Mouse (Mus musculus): Measurements from ENCODE around the gene Ywhae. TPM values are rescaled to one million over a fixed set of nuclear protein-coding genes. Genes with fewer than 3 reads are reported as not detected.
A peak's percentile ranks its signal among the peaks of the same experiment; 100 is the strongest.

The Ywhae gene
- polyA plus RNA-seq, 1 experiment from 2014 or later, result 1,371 TPM

DNA sequence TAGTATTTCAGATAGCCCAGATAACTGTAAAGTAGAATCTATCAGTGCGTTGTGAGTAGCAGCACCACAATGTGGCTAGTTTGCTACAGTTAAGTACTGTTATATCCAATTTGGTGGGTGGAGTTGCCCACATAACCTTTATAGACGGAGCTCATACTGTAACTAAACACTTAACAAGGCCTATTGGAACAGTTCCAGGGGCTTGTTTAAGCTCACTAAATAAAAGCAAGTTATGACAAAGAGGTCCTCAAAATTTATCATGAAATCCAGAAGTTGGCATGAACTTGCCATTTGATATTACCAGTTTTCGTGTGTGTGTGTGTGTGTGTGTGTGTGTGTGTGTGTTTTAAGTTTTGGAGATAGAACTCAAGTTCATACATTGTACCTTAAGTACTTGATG lies 7.5 kb downstream of the Ywhae start:
- no peaks in the 10 kb centered on the region for H3K27me3 ChIP-seq (replicated peaks)
- H3K9ac ChIP-seq (replicated peaks), result no peak overlapping the region
- peaks cover 55% of the 10 kb centered on the region for H3K4me1 ChIP-seq
- H3K4me3 ChIP-seq (replicated peaks), result no peak overlapping the region
- H3K27ac ChIP-seq (replicated peaks), result no peak overlapping the region
- no peak for ATAC-seq (ENCODE audit: low FRiP score)
- 73% methylated on average over 3 of the region's 3 CpGs for WGBS
- H3K4me2 ChIP-seq, result no peak overlapping the region
- H3K9me3 ChIP-seq (replicated peaks), result no peaks in the 10 kb centered on the region
- no peaks in the 10 kb centered on the region; the same call in 1 of the 2 replicates for H3K36me3 ChIP-seq

DNA sequence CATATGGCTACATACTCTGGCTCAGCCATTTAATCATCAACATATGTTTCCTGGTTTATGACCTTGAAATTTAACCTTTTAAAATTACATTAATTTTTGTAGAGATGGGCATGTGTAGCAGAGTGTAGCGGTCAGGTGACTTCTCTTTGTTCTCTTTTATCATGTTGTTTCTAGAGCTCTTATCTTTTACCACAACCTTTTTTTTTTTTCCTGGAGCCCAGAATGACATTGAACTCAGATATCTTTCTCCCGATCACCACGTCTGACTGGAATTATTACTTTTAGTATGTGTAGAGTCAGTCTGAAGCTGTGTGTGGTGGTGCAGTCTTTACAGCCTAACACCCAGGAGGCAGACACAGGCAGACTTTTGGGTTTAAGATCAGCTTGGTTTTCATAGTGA lies 8.9 kb downstream of the Ywhae start:
- H3K4me1 ChIP-seq, result peaks cover 45% of the 10 kb centered on the region
- no peaks in the 10 kb centered on the region for H3K9me3 ChIP-seq (replicated peaks)
- no peaks in the 10 kb centered on the region for H3K27me3 ChIP-seq (replicated peaks)
- peak overlapping the region; percentile 33; the same call in 1 of the 2 replicates for H3K27ac ChIP-seq (replicated peaks)
- no peak overlapping the region for H3K4me3 ChIP-seq (replicated peaks)
- H3K9ac ChIP-seq (replicated peaks), result no peak overlapping the region
- no peak for ATAC-seq (ENCODE audit: low FRiP score)
- 72% methylated on average over 3 of the region's 3 CpGs for WGBS
- no peaks in the 10 kb centered on the region; the same call in 1 of the 2 replicates for H3K36me3 ChIP-seq
- H3K4me2 ChIP-seq, result no peak overlapping the region

DNA sequence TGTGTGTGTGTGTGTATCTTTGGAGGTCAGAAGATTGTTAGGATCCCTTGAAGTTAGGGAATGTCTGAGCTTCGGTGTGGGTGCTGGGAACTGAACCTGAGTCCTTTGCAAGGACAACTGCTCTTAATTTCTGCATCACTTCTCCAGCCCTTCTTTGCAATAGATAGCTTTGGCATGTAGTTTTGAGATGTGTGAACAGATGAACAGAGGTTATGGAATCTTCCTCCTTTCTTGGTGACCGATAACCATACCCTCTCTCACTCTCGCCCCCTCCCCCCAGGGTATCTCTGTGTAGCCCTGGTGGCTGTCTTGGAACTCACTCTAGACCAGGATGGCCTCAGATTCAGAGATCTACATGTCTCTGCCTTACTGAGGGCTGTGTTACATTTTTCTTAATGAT lies 12.1 kb downstream of the Ywhae start:
- 92% methylated on average over 3 of the region's 3 CpGs for WGBS
- Histone ChIP-seq H3K36me3 (no peaks in the 10 kb centered on the region), H3K4me1 (peaks cover 49% of the 10 kb centered on the region), H3K4me2 (no peak overlapping the region), H3K9ac (replicated peaks) (no peak overlapping the region), H3K27me3 (replicated peaks) (no peaks in the 10 kb centered on the region), H3K9me3 (replicated peaks) (no peaks in the 10 kb centered on the region), H3K4me3 (replicated peaks) (no peak overlapping the region), H3K27ac (replicated peaks) (no peak overlapping the region)
- ATAC-seq (ENCODE audit: low FRiP score), result no peak

GRCm38 (mm10) chr11:75750537-75750936 lies 17.9 kb downstream of the Ywhae start:
- Histone ChIP-seq H3K9me3 (replicated peaks) (no peaks in the 10 kb centered on the region), H3K27ac (replicated peaks) (no peak overlapping the region), H3K4me2 (no peak overlapping the region), H3K4me3 (replicated peaks) (no peak overlapping the region), H3K36me3 (no peaks in the 10 kb centered on the region), H3K27me3 (replicated peaks) (no peaks in the 10 kb centered on the region), H3K9ac (replicated peaks) (no peak overlapping the region), H3K4me1 (peaks cover 48% of the 10 kb centered on the region)
- ATAC-seq (ENCODE audit: low FRiP score), result no peak
- WGBS, result 50% methylated on average over 1 of the region's 1 CpGs

DNA sequence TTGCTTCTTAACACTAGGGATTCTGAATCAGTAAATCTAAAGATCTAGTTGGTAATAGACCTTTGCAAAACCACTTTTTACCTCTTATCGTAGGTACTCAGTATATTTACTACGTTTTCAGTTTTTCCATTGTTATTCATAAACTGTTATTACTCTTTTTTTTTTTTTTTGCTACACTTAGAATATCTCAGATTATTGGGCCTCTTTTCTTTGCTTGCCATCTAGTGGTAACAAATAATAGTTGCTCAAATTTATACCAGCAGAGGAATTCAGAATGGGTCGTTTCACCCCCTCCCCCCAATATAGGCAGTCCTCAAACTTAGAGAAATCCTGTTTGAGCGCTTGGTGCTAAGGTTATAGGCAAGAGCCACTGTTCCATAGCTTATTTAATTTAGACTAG lies 18.4 kb downstream of the Ywhae start:
- no peak for ATAC-seq (ENCODE audit: low FRiP score)
- H3K9ac ChIP-seq (replicated peaks), result no peak overlapping the region
- no peaks in the 10 kb centered on the region for H3K27me3 ChIP-seq (replicated peaks)
- no peaks in the 10 kb centered on the region for H3K36me3 ChIP-seq
- no peak overlapping the region for H3K27ac ChIP-seq (replicated peaks)
- WGBS, result 71% methylated on average over 4 of the region's 4 CpGs
- no peak overlapping the region for H3K4me2 ChIP-seq
- H3K9me3 ChIP-seq (replicated peaks), result no peaks in the 10 kb centered on the region
- H3K4me3 ChIP-seq (replicated peaks), result no peak overlapping the region
- peaks cover 45% of the 10 kb centered on the region for H3K4me1 ChIP-seq

GRCm38 (mm10) chr11:75756687-75757086 lies 24.0 kb downstream of the Ywhae start:
- H3K9ac ChIP-seq (replicated peaks), result no peak overlapping the region
- no peak overlapping the region for H3K27ac ChIP-seq (replicated peaks)
- no peak for ATAC-seq (ENCODE audit: low FRiP score)
- H3K27me3 ChIP-seq (replicated peaks), result no peaks in the 10 kb centered on the region
- H3K4me1 ChIP-seq, result peaks cover 7% of the 10 kb centered on the region
- 94% methylated on average over 8 of the region's 8 CpGs for WGBS
- no peaks in the 10 kb centered on the region for H3K9me3 ChIP-seq (replicated peaks)
- H3K4me3 ChIP-seq (replicated peaks), result no peak overlapping the region
- peaks cover 41% of the 10 kb centered on the region for H3K36me3 ChIP-seq
- H3K4me2 ChIP-seq, result no peak overlapping the region

- no peak overlapping the region for H3K27ac ChIP-seq (replicated peaks)
- no peak for ATAC-seq (ENCODE audit: low FRiP score)
- no peak overlapping the region for H3K4me3 ChIP-seq (replicated peaks)
- no peak overlapping the region for H3K4me2 ChIP-seq
- WGBS, result 85% methylated on average over 1 of the region's 1 CpGs
- peaks cover 46% of the 10 kb centered on the region for H3K36me3 ChIP-seq
- no peak overlapping the region for H3K9ac ChIP-seq (replicated peaks)
- H3K4me1 ChIP-seq, result no peaks in the 10 kb centered on the region
- no peaks in the 10 kb centered on the region for H3K27me3 ChIP-seq (replicated peaks)
- no peaks in the 10 kb centered on the region for H3K9me3 ChIP-seq (replicated peaks)
These were observed 25.9 kb downstream of the Ywhae start for GRCm38 (mm10) chr11:75758553-75758952.

- Histone ChIP-seq H3K9me3 (replicated peaks) (no peaks in the 10 kb centered on the region), H3K9ac (replicated peaks) (no peak overlapping the region), H3K27me3 (replicated peaks) (no peaks in the 10 kb centered on the region), H3K36me3 (peaks cover 63% of the 10 kb centered on the region), H3K27ac (replicated peaks) (no peak overlapping the region), H3K4me2 (no peak overlapping the region), H3K4me1 (no peaks in the 10 kb centered on the region), H3K4me3 (replicated peaks) (no peak overlapping the region)
- WGBS, result 94% methylated on average over 5 of the region's 5 CpGs
- ATAC-seq (ENCODE audit: low FRiP score), result no peak
These were observed 28.1 kb downstream of the Ywhae start for GRCm38 (mm10) chr11:75760785-75761184.

- 86% methylated on average over 2 of the region's 2 CpGs for WGBS
- Histone ChIP-seq H3K4me2 (no peak overlapping the region), H3K9ac (replicated peaks) (no peak overlapping the region), H3K4me3 (replicated peaks) (no peak overlapping the region), H3K4me1 (no peaks in the 10 kb centered on the region), H3K27me3 (replicated peaks) (no peaks in the 10 kb centered on the region), H3K27ac (replicated peaks) (no peak overlapping the region), H3K9me3 (replicated peaks) (no peaks in the 10 kb centered on the region), H3K36me3 (peaks cover 72% of the 10 kb centered on the region)
- no peak for ATAC-seq (ENCODE audit: low FRiP score)
These were observed 30.0 kb downstream of the Ywhae start for GRCm38 (mm10) chr11:75762708-75763107.

GRCm38 (mm10) chr11:75764521-75765023 lies 31.9 kb downstream of the Ywhae start:
- H3K27ac ChIP-seq (replicated peaks), result no peak overlapping the region
- no peak for ATAC-seq (ENCODE audit: low FRiP score)
- 83% methylated on average over 4 of the region's 4 CpGs for WGBS
- no peak overlapping the region for H3K4me2 ChIP-seq
- H3K9me3 ChIP-seq (replicated peaks), result no peaks in the 10 kb centered on the region
- H3K9ac ChIP-seq (replicated peaks), result no peak overlapping the region
- H3K27me3 ChIP-seq (replicated peaks), result no peaks in the 10 kb centered on the region
- H3K4me3 ChIP-seq (replicated peaks), result no peak overlapping the region
- peaks cover 60% of the 10 kb centered on the region for H3K36me3 ChIP-seq
- peaks cover 8% of the 10 kb centered on the region for H3K4me1 ChIP-seq

GRCm38 (mm10) chr11:75765161-75765560 lies 32.5 kb downstream of the Ywhae start:
- Histone ChIP-seq H3K36me3 (peaks cover 55% of the 10 kb centered on the region), H3K9me3 (replicated peaks) (no peaks in the 10 kb centered on the region), H3K4me1 (peaks cover 10% of the 10 kb centered on the region), H3K4me3 (replicated peaks) (no peak overlapping the region), H3K27me3 (replicated peaks) (no peaks in the 10 kb centered on the region), H3K4me2 (no peak overlapping the region), H3K9ac (replicated peaks) (no peak overlapping the region), H3K27ac (replicated peaks) (no peak overlapping the region)
- 84% methylated on average over 8 of the region's 8 CpGs for WGBS
- no peak for ATAC-seq (ENCODE audit: low FRiP score)

DNA sequence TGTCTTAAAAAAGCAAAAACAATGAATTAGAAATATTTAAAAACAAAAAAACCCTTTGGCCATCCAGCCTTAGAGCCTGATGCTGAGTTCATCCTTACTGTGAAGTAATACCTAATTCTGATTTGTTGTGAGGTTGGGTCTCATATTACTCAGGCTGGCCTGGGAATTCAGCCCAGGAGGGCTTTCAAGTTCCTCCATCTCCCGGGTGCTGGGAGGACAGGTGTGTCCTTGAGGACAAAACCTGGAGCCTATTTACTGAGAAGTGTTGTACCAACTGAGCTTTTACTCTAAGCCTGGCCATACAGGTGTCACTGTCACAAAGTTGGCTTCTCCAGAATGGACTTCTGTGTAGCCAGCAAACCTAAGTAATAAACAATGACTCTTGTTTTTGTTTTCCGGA lies 34.3 kb downstream of the Ywhae start:
- Histone ChIP-seq H3K27me3 (replicated peaks) (no peaks in the 10 kb centered on the region), H3K27ac (replicated peaks) (no peak overlapping the region), H3K4me3 (replicated peaks) (no peak overlapping the region), H3K9ac (replicated peaks) (no peak overlapping the region), H3K36me3 (peaks cover 42% of the 10 kb centered on the region), H3K4me1 (peaks cover 10% of the 10 kb centered on the region), H3K9me3 (replicated peaks) (no peaks in the 10 kb centered on the region), H3K4me2 (no peak overlapping the region)
- WGBS, result 85% methylated on average over 2 of the region's 2 CpGs
- no peak for ATAC-seq (ENCODE audit: low FRiP score)
